Mouse (Mus musculus): ENCODE measurements around the gene Ccdc171.

- no peak for TF ChIP-seq CTCF (IDR thresholded peaks at IDR 0.05; ENCODE audit: low read depth, low read length)
- no peak for TF ChIP-seq POLR2A (IDR thresholded peaks at IDR 0.05; ENCODE audit: insufficient read depth, low read length)
- no peak for TF ChIP-seq EP300 (IDR thresholded peaks at IDR 0.05; ENCODE audit: insufficient read depth, low read depth, low read length)
These were observed 896 bp upstream of the Ccdc171 start for GRCm38 (mm10) chr4:83524456-83524842.
